Comparison of ENCODE assay signal across 8 mouse cellular contexts in the genomic region with DNA sequence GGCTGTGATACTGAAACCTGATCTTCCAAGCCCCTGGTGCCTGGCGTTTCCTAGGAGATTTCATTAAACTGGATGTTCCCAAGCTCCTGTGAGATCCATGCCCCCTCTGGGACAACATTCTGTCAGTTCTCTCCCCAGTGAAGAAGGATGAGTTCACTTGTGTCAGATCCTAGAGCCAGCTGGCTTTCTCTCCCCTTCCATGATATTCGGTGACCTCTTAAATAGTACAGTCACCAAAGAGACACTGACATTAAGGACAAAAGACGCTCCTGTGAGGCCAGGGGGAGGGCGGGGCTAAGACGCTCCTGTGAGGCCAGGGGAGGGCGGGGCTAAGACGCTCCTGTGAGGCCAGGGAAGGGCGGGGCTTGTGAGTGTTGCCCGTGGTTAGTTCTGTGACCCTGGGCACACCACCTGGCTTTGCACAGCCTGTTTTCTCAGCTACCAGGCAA. TPM values are rescaled to one million over a fixed set of nuclear protein-coding genes. Genes with fewer than 3 reads are reported as not detected.
A peak's percentile ranks its signal among the peaks of the same experiment; 100 is the strongest.
DNase-seq lines count a peak whose midpoint lies in the region; ATAC-seq and TF ChIP-seq lines count a peak whose summit lies in the region.

No protein-coding gene starts in this region.

- peak; percentile 65 for DNase-seq in CD4-positive helper T cell, adult 2 months (ENCODE audit: low read depth, low spot score)
- DNase-seq in MN1 (ENCODE audit: low spot score): peak; percentile 85
- peak; percentile 73 for DNase-seq in intestine, embryonic 14.5 days (ENCODE audit: low spot score)
- DNase-seq in liver, postnatal 0 days: peak; percentile 84
- DNase-seq in left cerebral cortex, adult 8-10 months (ENCODE audit: low spot score in 2 of 2): no peak
- no peak for DNase-seq in right cerebral cortex, postnatal 14 days

- H3K4me3 ChIP-seq in erythroblast, embryonic 14.5 days (replicated peaks): peak overlapping the region; percentile 41
- H3K4me3 ChIP-seq in intestine, embryonic 14.5 days (ENCODE audit: low read depth, low read length): peak overlapping the region; percentile 4; the same call in 1 of the 2 replicates
- no peak overlapping the region for H3K4me3 ChIP-seq in liver, postnatal 0 days (ENCODE audit: low read depth, low read length)
- H3K4me3 ChIP-seq in neural tube, embryonic 13.5 days: peak overlapping the region; percentile 10

- peak; percentile 46; the same call in 1 of the 2 replicates for ATAC-seq in intestine, embryonic 14.5 days (replicated peaks; ENCODE audit: low FRiP score, low TSS enrichment, low read depth)
- ATAC-seq in liver, postnatal 0 days: peak; percentile 54; the same call in 1 of the 2 replicates
- ATAC-seq in neural tube, embryonic 13.5 days (ENCODE audit: low read depth): peak; percentile 60

- no peak for TF ChIP-seq EP300 in liver, postnatal 0 days (IDR thresholded peaks at IDR 0.05; ENCODE audit: low read depth)

- H3K4me1 ChIP-seq in erythroblast, embryonic 14.5 days (ENCODE audit: control insufficient read depth): peaks cover 17% of the 10 kb centered on the region
- H3K4me1 ChIP-seq in intestine, embryonic 14.5 days (replicated peaks; ENCODE audit: control insufficient read depth, insufficient read depth, low read length): peaks cover 17% of the 10 kb centered on the region
- peaks cover 11% of the 10 kb centered on the region; the same call in 1 of the 2 replicates for H3K4me1 ChIP-seq in liver, postnatal 0 days (ENCODE audit: insufficient read depth)
- peaks cover 37% of the 10 kb centered on the region for H3K4me1 ChIP-seq in neural tube, embryonic 13.5 days (replicated peaks)

- no peaks in the 10 kb centered on the region for H3K36me3 ChIP-seq in erythroblast, embryonic 14.5 days (ENCODE audit: control insufficient read depth)
- H3K36me3 ChIP-seq in intestine, embryonic 14.5 days (ENCODE audit: control insufficient read depth, insufficient read depth, low read length): no peaks in the 10 kb centered on the region
- H3K36me3 ChIP-seq in liver, postnatal 0 days (replicated peaks; ENCODE audit: insufficient read depth, low read length): no peaks in the 10 kb centered on the region
- H3K36me3 ChIP-seq in neural tube, embryonic 13.5 days: no peaks in the 10 kb centered on the region

- TF ChIP-seq CTCF in liver, postnatal 0 days (IDR thresholded peaks at IDR 0.05; ENCODE audit: low read depth): no peak

- H3K27me3 ChIP-seq in erythroblast, embryonic 14.5 days (ENCODE audit: control insufficient read depth): peaks cover 28% of the 10 kb centered on the region
- H3K27me3 ChIP-seq in intestine, embryonic 14.5 days (replicated peaks; ENCODE audit: control insufficient read depth, insufficient read depth, low read length): peaks cover 9% of the 10 kb centered on the region; the same call in 1 of the 2 replicates
- peaks cover 10% of the 10 kb centered on the region; the same call in 1 of the 2 replicates for H3K27me3 ChIP-seq in liver, postnatal 0 days (ENCODE audit: insufficient read depth, low read length)
- peaks cover 8% of the 10 kb centered on the region for H3K27me3 ChIP-seq in neural tube, embryonic 13.5 days

- H3K9me3 ChIP-seq in erythroblast, embryonic 14.5 days (ENCODE audit: control insufficient read depth, low read length): no peaks in the 10 kb centered on the region
- no peaks in the 10 kb centered on the region for H3K9me3 ChIP-seq in intestine, embryonic 14.5 days (ENCODE audit: control insufficient read depth, low read length)
- H3K9me3 ChIP-seq in liver, postnatal 0 days (ENCODE audit: low read length): no peaks in the 10 kb centered on the region
- no peaks in the 10 kb centered on the region for H3K9me3 ChIP-seq in neural tube, embryonic 13.5 days

- H3K9ac ChIP-seq in intestine, embryonic 14.5 days (ENCODE audit: low read length): no peak overlapping the region
- H3K9ac ChIP-seq in liver, postnatal 0 days (replicated peaks): no peak overlapping the region
- H3K9ac ChIP-seq in neural tube, embryonic 13.5 days: no peak overlapping the region

- no peak overlapping the region for H3K27ac ChIP-seq in intestine, embryonic 14.5 days (ENCODE audit: low read depth)
- no peak overlapping the region for H3K27ac ChIP-seq in liver, postnatal 0 days (ENCODE audit: low read depth)
- peak overlapping the region; percentile 49; the same call in 1 of the 2 replicates for H3K27ac ChIP-seq in neural tube, embryonic 13.5 days (replicated peaks)

- WGBS in intestine, embryonic 14.5 days: under 1% methylated on average over 9 of the region's 9 CpGs
- WGBS in liver, postnatal 0 days (ENCODE audit: insufficient replicate concordance): 3% methylated on average over 9 of the region's 9 CpGs
- WGBS in neural tube, embryonic 13.5 days: under 1% methylated on average over 9 of the region's 9 CpGs

- peak overlapping the region; percentile 44 for H3K4me2 ChIP-seq in intestine, embryonic 14.5 days (ENCODE audit: low read length)
- H3K4me2 ChIP-seq in liver, postnatal 0 days (ENCODE audit: low read depth, low read length): peak overlapping the region; percentile 47
- peak overlapping the region; percentile 46 for H3K4me2 ChIP-seq in neural tube, embryonic 13.5 days

RNA-seq across cellular contexts. Expression of a gene that starts 31.7 kb away (rescaled TPM):
- polyA plus RNA-seq in erythroblast, embryonic 14.5 days (2012): 0.03 TPM in 1 of 2 replicates, not detected in the other
- not detected in 2 replicates for polyA plus RNA-seq in intestine, embryonic 14.5 days (2014; fragmentation: Nextera tagmentation; extraction: Ambion mirVana)
- polyA plus RNA-seq in liver, postnatal 0 days (2015; fragmentation: Nextera tagmentation; extraction: Ambion mirVana): 0.15 TPM in 1 of 2 replicates, not detected in the other
- not detected in 2 replicates for polyA plus RNA-seq in neural tube, embryonic 13.5 days (2015; fragmentation: Nextera tagmentation; extraction: Ambion mirVana)
- total RNA-seq in left cerebral cortex, adult 8-10 months (2022): not detected

Comparison
In these comparisons a context has a peak if more than half of its experiments do, and no peak if none do; other contexts are left out.
1. DNase-seq: peak in CD4-positive helper T cell, adult 2 months (single experiment), MN1 (single experiment), intestine, embryonic 14.5 days (single experiment) and liver, postnatal 0 days (single experiment); none in left cerebral cortex, adult 8-10 months (0 of 2) and right cerebral cortex, postnatal 14 days (single experiment).
2. Peak in every context shown above with its lines, with median percentiles within 50 percentile points of each other: ATAC-seq and H3K4me2 ChIP-seq.